Mouse (Mus musculus) 416B (cell line): ENCODE results near the gene 1500009L16Rik.

Experiments used
- DNase-seq: peaks from one replicate; pipeline ENCODE4 v3.0.0; 2011; ENCODE audit warnings: low read depth

1500009L16Rik gene

DNA sequence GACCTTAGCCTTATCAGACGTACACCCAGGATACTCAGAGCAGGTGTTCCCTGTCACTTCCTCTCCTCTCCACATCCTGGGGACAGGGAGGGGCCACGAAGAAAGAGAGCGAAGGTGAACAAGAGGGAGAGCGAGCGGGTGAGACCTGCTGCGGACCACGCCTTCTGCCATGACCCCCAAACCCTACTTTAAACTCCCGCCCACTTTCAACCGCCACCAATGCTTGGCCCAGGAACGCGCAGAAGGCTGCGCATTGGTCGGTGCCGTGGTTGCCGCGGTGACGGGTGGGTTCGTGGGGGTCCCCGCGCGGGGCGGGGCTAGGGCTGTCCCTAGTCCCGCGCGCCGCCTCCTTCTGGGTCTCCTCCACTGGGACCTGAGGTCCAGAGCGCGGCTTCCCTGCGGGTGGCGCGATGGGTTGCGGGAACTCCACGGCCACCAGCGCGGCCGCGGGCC, at the start of gene 1500009L16Rik:
Gene 1500009L16Rik (plus strand): TSS at position 287 of the 453 bp plus-strand sequence.
- no peak for DNase-seq

DNA sequence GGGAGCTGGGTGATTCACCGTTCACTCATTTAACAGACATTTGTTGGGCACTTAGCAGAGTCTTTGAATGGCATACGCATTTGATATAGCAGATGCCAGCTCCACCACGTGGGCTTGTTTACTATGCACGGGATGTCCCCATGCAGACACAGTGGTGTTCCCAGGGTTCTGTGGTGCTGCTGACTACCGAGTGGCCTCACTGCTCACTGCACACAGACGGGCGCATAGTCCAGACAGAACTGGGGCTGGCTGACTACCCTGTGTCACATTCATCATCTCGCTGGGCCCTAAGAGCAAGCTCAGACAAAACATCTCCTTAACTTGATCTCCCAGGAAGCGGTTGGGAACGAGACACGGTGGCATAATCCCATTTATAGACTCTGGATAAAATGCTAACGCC, 41.3 kb upstream of the 1500009L16Rik start:
- no peak for DNase-seq

DNA sequence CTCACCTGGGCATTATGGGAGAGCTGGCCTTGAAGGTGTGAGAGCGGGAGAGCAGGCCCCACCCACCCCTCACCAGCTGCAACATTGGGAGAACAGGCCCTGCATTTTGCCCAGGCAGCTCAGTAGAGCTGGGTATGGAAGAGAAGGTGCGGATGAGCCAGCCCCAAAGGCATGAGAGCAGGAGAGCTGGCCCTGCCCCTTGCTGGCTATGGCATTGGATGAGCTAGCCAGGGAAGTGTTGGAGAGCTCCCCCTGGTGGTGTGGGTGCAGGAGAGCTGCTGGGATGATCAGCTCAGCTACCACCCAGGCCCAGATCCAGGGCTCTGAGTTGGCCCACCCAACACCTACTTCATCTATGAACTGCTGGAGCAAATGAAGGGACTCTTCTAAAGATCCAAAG, 34.5 kb upstream of the 1500009L16Rik start:
- no peak for DNase-seq

DNA sequence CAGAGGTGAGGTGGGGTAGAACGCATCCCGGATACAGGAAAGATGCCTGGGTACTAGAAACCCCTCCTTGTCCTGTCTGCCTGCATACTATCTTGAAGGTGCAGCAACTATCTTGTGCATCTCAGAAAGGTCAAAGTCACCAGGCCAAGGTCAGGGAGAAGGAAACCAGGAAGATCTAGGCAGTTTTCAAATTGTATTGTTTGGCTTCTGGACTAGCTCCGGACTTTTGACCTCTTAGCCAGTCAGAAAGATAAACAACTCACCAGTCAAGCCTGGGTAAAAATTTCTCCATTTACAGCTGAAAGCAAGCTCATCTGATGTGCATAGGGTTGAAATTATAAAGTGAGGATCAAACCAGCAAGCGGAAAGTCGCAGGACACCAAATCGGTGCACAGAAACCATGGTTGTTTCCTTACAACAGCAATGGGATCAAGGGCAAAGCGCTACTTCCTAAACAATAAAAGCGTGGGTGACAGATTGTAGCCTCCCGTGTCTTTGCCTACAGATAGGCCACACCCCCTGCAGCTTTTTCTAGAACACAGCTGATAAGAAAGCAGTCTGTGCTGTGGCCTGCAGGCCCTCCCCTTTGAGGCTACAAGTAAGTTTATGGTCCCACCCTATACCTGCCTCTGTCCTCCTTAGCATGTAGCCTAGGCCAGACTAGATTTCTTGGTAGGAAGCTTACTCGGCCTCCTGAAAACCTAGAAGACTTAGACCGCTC, 30.3 kb upstream of the 1500009L16Rik start:
- no peak for DNase-seq

DNA sequence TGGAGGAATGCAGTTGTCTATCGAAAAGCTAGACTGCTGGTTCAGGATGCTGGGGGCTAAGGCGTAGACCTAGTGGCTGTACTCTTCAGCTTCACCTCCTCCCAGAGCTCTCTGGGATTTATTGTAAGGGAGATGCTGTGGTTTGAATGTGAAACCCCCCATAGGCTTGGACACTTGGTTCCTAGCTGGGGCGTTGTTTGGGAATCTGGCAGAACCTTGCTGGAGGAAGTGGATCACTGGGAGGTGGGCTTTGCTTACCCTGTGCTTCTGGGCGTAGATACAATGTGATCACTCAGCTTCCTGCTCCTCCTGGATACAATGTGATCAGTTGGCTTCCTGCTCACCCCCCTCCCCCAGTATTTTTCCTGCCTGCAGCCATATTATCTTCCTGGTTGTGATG, 26.4 kb upstream of the 1500009L16Rik start:
- no peak for DNase-seq

DNA sequence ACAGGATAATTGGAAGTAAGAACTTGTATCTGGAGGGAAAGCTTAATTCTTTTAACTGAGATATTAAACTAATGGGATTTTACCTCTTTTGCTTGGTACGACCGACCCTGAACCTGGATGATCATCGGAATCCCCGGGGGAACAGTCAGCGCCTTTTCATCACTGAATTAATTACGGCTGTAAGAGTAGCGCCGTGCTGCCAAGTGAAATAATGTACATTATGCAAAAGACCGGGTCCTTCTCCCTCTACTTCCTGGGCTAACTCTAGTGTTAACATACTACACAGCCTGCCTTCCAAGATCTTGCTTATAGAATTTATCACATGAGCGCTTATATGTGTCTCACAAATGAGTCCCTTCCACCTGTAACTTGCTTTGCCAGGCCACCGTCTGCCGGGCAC, 16.0 kb upstream of the 1500009L16Rik start:
- no peak for DNase-seq

DNA sequence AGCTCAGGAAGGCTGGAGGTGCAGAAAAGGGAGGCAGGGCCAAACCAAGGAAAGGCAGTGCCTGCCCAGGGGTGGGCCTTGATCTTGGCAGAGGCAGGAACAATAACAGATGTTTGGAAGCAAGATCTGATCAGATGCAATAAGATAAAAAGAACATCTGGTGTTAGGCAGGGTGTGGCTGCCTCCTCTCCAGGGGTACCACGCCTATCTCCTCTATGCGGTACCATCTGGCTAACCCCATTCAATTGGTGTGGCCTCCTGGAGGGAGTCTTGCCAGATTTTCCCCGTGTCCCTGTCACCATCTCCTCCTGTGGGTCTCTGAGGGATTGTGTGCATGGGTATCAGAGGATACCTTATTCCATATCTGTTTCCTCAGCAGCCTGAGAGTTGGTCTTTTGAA, 12.7 kb upstream of the 1500009L16Rik start:
- no peak for DNase-seq

DNA sequence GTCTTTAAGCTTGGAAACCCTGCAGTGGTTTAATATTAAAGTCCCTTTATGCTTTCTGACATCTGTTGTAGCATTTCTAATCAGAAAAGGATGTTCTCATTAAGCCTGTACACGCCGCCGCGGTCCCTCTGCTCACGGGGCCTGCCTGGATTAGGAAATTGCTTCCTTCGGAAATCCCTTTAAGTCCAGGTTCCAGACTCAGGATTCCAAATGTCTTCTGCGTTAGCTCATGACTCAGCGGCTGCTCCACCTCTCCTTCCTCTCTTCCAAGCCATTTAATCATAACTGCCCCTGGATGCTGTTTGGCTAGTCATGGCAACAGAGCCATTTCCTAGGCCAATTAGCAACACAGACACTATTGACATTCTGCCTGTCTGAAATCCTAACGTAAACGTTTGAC, 10.9 kb upstream of the 1500009L16Rik start:
- no peak for DNase-seq

DNA sequence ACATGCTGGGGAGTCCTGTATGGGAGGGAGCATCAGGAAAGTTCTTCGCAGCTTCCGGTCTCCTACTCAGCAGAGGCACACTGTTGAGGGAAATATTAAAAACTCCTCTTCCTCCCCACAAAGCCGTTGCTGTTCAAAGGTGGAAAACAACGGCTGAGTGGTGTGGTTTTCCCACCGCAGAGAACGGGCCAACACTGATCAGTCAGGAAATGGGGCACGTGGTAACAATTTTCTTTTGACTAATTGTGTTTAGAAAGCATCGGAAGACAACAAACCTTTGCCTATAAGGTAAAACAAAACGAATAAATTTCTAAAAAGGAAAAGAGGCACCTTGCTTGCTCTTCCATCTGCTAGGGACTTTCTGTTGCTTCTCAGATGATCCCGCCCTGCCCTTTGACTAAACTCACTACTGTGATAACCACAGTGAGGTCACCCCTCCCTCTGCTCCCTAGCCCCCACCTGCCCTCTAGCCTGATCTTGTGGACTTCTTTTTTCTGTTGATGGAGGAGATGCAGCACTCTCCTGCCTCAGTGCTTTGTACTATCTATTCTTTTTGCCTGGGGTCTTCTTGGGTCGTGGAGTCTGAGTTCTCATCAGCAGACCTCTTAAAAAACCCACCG, 3.7 kb upstream of the 1500009L16Rik start:
- peak; percentile 68 for DNase-seq

DNA sequence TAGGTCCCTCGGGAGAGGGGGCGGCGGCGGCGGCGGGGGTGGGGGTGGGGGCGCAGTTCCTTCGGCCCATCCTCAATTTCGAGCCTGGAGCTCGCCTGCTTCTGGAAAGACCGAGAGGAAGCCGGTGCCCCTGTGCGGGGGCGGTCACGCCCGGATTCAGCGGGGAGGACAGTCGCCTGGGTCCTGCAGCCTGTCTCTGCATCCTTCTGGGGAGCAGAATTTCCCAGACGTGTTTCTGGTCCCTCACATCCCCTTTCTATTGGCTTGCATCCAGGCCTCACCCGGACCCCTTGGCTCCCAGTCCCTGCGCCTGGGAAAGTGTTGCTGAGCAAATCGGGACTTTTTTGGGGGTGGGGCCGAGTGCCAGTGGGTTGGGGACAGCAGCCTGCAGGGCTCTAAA, 390 bp downstream of the 1500009L16Rik start:
- no peak for DNase-seq

DNA sequence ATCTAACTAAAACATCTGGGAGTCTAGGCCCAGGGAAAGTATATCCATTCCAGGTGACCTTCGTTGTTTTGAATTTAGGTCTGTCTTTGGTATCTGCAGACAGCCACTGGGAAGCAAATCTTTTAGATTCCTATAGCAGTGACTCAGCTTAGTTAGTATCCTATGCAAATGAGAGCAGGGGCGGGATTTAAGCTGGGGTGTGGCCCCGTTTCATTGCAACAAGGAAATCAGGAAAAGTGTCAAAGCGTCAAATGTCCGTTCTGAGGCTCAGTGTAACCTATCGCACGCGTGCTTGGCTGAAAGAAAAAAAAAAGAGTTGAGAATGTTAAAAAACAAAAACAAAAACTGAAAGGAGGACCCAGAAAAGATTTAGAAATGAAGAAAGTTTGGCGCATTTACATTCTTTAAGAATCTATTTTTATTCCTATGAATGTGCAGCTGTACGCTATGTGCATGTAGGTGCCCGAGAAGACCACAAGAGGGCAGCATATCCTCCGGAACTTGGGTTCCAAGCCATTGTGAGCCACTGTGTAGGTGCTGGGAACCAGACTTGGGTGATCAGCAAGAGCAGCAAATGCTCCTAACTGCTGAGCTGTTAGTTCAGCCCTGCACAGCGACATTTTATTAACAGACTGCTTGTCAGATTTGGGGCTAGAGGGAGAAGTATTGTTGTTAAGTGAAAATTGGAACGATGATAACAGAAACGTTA, 1.8 kb downstream of the 1500009L16Rik start:
- DNase-seq = no peak

DNA sequence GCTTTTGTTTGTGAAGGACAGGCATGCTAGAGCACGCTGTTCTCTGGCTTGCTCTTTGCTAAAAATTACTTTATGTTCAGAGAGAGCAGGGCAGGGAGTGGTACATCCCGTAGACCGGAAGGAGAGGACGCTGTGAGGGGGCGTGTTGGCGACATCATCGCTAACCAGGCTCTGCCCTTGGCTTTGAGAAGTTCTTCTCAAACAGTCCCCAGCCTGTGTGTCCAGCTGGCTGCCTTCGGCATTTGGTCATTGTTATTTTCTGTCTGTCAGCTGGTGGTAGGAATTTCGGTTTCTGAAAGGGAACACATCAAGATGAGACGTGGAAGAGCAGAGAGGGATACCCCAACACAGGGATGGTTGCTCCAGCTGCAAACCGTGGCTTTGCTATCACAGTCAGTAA, 3.5 kb downstream of the 1500009L16Rik start:
- DNase-seq = no peak

DNA sequence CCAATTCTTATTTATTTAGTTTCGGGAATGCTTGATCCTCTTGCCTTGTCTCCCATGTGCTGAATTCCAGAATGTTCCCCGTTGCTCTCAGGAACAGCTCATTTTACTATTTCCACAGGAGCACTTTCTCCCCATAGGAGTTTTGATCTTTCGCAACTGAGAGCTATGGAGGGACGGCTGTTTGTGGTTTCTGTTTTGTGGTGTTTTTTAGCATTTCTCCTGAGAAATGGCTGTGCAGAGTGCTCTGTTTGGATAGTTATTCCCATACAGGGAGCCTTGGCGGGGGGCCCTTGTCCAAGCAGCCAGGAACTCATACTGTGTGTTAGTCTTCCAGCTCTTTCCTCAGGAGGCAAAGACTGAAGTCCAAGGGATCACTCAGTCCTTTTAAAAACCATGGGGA, 5.2 kb downstream of the 1500009L16Rik start:
- no peak for DNase-seq

DNA sequence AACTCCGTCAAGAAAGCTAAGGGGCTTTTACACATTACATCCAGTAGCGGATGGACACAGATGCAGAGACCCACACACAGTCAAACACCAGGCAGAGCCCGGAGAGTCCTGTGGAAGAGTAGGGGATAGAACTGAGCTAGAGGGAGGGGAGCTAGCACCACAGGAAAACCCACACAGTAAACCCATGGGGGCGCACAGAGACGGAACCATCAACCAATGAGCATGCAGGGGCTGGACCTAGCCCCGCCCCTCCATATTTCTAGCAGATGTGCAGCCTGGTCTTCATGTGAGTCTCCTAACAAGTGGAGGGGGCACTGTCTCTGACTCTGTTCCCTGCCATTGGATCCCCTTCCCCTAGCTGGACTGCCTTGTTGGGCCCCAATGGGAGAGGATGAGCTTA, 5.9 kb downstream of the 1500009L16Rik start:
- DNase-seq = peak; percentile 13

DNA sequence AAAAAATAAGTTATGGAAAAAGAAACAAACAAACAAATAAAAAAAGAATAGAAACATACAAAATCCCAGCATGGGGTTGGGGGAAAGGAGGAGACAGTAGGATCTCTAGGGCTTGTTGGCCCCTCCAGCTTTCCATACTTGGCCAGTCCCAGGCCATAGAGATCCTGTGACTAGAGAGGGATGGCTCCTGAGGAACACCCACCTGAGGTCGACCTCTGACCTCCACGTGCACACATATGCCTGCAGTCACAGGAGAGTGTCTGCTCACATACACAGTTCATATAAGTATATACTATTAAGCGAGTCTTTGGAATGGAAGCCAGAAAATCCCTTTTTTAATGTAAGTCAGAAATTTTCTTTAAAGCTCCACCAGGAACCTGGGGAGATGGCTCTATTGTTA, 6.4 kb downstream of the 1500009L16Rik start:
- DNase-seq = peak; percentile 12

DNA sequence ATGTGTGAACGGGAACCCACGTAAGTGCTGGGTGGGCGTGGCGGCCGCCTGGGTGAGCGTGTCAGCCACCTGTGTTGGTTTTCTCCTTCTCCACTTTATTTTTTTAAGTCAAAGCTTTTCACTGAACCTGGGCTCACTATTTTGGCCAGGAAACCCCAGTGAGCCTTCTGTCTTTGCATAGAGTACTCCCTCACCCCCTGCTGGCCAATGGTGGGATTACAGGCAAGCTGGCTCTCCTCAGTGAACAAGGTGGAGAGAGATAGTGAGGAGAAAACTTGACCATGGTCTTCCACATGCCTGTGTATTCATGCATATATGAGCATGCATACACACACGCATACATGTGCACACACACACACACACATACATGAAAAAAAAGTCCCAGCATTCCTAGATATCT, 6.8 kb downstream of the 1500009L16Rik start:
- peak; percentile 72 for DNase-seq

DNA sequence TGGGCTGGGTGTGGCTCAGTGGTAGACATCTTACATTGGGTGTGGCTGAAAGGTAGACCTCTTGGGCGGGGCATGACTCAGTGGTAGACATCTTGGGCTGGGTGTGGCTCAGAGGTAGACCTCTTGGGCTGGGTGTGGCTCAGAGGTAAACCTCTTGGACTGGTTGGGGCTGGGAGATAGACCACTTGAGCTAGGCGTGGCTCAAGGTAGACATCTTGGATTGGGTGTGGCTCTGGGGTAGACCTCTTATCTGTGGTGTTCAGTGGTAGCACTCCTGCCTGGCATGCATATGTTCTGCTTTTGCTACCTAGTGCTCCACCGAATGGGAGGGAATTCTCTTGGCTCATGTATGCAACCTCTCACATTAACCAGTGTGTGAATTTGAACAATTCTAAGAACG, 11.1 kb downstream of the 1500009L16Rik start:
- DNase-seq = no peak

DNA sequence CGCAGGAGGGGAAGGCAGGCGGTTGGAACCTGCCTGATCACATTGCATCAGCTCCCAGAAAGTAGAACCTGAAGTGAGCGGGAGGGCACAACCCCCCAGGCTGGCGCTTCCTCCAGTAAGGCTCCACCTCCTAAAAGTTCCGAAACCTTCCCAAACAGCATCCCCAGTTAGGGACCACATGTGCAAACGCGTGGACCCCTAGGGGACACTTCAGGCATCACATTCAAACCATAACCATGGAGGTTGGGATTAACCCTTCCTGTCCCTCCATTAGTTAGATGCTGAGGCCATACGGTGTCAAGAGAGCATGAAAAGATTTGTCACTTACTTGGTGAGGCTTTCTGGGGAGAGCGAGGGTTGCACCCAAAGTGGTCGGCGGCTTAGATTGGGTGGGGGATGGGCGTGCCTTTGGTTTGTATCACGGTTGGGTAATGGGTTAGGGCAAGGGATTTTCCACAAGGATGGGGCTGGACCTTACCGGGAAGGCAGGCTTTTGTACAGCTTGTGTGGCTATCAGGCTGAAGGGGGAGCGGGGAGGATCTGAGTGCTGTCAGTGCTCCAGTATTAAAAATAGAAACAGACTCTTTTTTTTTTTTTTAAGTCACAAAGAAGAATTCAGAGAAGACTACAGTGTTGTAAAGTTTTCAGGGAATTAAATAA, 16.5 kb downstream of the 1500009L16Rik start:
- DNase-seq = no peak

DNA sequence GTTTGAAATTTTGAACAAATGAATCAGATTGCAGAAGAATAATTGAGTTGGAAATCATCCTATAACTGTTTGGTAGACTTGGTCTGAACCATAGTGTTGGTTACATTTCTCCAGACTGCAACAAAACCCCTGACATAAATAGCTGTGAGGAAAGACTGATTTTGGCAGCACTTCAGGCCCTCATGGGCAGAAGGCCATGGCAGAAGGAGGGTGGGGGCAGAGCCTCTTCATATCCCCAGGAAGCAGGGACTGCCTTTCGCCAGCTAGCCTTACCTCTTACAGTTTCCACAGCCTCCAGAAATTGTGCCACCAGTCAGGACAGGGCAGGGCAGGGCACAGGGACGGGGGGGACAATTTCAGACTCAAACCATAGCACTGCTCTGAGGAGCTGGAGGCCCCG, 22.0 kb downstream of the 1500009L16Rik start:
- no peak for DNase-seq

DNA sequence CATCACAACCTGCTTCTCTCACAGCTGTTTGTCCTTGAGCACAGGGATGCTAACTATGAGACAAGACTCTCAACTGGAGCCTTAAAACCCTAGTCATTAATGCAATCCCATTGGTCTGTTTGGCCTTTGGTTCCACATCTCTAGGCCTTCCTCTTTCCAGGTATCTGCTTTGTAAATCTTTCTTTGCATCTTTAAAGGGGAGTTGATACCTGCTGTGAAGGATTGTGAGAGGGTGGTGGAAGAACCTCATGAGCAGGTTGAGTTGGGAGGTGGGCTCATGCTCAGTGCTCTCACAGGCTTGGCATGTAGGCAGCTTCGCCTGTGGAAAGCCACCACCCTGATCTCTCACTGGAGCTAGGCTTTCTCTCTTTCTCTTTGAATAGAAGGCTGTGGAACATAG, 30.4 kb downstream of the 1500009L16Rik start:
- no peak for DNase-seq

DNA sequence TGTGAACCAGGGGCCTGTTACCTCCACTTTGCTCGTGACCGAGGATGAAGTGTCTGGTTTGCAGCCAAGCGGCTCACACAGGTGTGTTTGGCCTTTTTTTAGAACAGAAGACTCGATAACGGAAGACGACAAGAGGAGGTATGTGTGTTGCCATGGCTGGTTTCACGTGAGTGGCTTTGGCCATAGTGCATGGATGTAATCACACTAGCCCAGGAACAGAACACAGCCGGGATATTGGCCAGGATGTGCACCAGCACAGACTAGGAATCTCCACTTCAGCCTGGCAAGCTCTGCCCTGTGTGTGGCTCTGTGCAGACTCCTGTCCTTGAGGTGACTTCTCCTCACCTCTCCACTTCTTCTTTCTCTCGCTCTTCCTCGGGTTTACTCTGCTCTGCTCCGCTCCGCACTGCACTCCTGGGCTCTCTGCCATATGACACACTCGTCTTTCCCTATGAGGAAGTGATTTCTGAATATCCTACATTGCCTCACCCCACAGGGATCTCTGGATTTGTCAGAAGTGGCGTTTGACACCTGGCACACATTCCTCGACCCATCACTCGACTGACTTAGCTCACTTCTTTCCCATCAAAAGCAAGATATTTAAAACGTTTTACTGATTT, 34.8 kb downstream of the 1500009L16Rik start:
- no peak for DNase-seq

DNA sequence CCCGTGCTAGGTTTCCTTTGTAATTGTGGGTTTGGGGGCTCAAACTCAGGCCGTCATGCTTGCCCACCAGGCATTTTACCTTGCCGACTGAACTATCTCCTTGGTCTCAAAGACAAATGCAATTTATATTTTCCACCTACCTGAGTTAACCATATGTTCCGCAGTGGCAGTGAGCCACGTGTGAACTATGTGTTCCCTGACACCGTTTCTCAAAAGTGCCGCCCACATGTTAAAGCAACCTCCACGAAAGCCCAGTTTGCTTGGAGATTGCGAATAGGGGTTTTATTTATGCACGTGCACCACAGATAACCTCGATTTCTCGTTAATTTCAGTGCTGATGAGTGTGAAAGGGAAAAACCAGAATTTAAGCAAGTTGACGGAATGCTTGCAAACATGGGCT, 36.1 kb downstream of the 1500009L16Rik start:
- no peak for DNase-seq
